Mouse (Mus musculus) spleen, adult 2 months (tissue): ENCODE measurements around the gene Agmo. TPM values are rescaled to one million over a fixed set of nuclear protein-coding genes. Genes with fewer than 3 reads are reported as not detected.

Source experiments
- DNase-seq, 2 experiments: peaks; one replicate each; pipeline versions ENCODE4 v3.0.0 to v3.0.0-alpha.2; 2012 to 2021; ENCODE audit warnings: low spot score in 2 of 2, low read depth in 1 of 2
- H3K27ac ChIP-seq: fragments of 200-500 bp; 2 replicates; pipeline ENCODE4 v1.5.1; 2012; ENCODE audit warnings: low read length, inconsistent platforms; ENCODE audit not compliant: insufficient read depth
- H3K27me3 ChIP-seq: fragments of 200-500 bp; 2 replicates; pipeline ENCODE4 v1.6.1; 2012; ENCODE audit warnings: mild to moderate bottlenecking, moderate library complexity, low read length, inconsistent platforms; ENCODE audit not compliant: control insufficient read depth, insufficient read depth
- H3K36me3 ChIP-seq: fragments of 200-500 bp; 2 replicates; pipeline ENCODE4 v1.6.1; 2012; ENCODE audit warnings: mild to moderate bottlenecking, low read length, inconsistent platforms; ENCODE audit not compliant: control insufficient read depth, insufficient read depth
- H3K4me1 ChIP-seq: fragments of 200-500 bp; 2 replicates; pipeline ENCODE4 v1.6.1; 2011; ENCODE audit warnings: inconsistent platforms; ENCODE audit not compliant: control insufficient read depth, insufficient read depth, insufficient read length
- H3K4me3 ChIP-seq: fragments of 200-500 bp; 2 replicates; pipeline ENCODE4 v1.5.1; 2011; ENCODE audit warnings: mild to moderate bottlenecking, inconsistent platforms; ENCODE audit not compliant: insufficient read depth, insufficient read length; ENCODE audit errors: extremely low read depth
- CTCF ChIP-seq: fragments of 200-500 bp; IDR thresholded peaks from 2 replicates; pipeline ENCODE4 v1.5.1; 2011; ENCODE audit warnings: mild to moderate bottlenecking, inconsistent platforms; ENCODE audit not compliant: insufficient read depth, insufficient read length, insufficient replicate concordance; ENCODE audit errors: extremely low read depth
- POLR2A ChIP-seq: fragments of 200-500 bp; IDR thresholded peaks from 2 replicates; pipeline ENCODE4 v1.6.1; 2011; ENCODE audit warnings: low read depth, low read length, inconsistent platforms
- WGBS: fragments of 180-500 bp; shearing (Covaris S2); methylation state at CpG from one replicate; pipeline ENCODE4 v1.1.7; 2018; 5-methylcytosine and 5-hydroxymethylcytosine counted together
- polyA plus RNA-seq: library from polyadenylated mRNA; depleted of rRNA; stranded (reverse); fragments of >200 nt; gene quantifications from 2 replicates; pipeline ENCODE4 v1.2.3, GENCODE M21; 2012

Agmo gene
- polyA plus RNA-seq, 1 experiment = 0.42 TPM

DNA sequence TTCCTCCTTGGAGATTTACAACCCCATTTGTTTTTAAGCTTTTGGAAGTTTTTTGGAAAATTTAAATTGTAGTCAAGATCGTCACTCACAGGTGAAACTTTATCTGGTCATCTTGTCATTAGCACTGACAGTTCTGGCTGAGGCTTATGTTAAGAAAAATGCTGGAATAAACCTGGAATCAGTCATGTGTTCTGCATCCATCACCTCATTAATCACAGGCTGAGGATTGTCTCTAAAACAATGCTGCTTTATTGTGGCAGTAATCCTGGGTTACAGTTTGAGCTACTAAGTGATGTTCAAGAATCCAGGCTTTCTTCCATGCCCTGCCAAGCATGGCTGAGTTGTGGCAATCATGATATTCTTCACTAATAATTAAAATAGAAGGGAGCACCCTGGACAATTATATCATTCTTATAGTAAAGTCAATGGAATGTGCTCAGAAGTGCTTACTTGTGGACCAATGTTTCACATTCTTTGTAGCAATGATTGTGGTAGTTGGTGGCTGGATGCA, 65.6 kb downstream of the Agmo start:
- no peaks in the 10 kb centered on the region for H3K36me3 ChIP-seq
- H3K27ac ChIP-seq = no peak overlapping the region
- WGBS = 77% methylated on average over 1 of the region's 1 CpGs
- no peaks in the 10 kb centered on the region for H3K4me1 ChIP-seq
- TF ChIP-seq POLR2A = no peak
- TF ChIP-seq CTCF = no peak
- no peak overlapping the region for H3K4me3 ChIP-seq
- DNase-seq = no peak
- no peaks in the 10 kb centered on the region for H3K27me3 ChIP-seq

DNA sequence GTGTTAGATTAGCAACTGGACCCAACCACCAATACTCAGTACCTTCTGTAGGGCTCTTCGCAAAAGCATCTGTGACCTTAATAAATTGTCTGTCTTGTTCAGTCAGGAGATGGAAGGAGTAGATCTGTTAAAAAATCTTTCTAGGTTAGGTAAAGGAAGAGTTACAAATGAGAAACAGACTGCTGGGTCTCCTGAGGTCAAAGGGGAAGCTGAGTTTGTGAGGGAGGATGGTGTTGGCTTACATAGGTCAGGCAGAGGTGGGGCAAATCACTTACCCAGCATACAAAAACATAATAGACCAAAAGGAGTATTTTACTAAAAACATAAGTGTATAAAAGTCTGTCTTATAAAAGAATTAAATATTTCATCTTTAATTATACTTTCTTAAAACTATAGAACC, 69.3 kb downstream of the Agmo start:
- H3K4me1 ChIP-seq = no peaks in the 10 kb centered on the region
- TF ChIP-seq POLR2A (no peak), CTCF (no peak)
- 90% methylated on average over 1 of the region's 1 CpGs for WGBS
- no peaks in the 10 kb centered on the region for H3K36me3 ChIP-seq
- H3K27ac ChIP-seq = no peak overlapping the region
- H3K4me3 ChIP-seq = no peak overlapping the region
- H3K27me3 ChIP-seq = no peaks in the 10 kb centered on the region
- no peak for DNase-seq

DNA sequence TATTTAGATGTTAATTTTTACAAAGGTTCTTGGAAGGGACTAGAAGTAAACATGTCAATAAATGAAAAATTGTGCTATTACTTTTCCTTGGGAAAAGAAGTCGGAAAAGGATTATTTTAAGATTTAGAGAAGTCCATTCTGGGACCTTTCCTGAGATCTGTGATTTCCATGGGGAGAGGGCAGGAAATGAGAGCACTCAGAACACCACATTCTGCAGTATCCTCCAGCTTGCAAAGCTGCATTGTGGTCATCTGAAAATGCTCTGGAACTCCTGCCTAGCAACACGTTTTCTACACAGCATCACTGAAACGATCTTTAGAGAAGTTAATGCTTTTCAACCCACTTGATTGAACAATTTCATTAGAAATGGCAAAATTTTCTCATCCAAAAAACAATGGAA, 81.4 kb downstream of the Agmo start:
- Histone ChIP-seq H3K27me3 (no peaks in the 10 kb centered on the region), H3K4me1 (no peaks in the 10 kb centered on the region), H3K36me3 (no peaks in the 10 kb centered on the region), H3K27ac (no peak overlapping the region), H3K4me3 (no peak overlapping the region)
- TF ChIP-seq CTCF (no peak), POLR2A (no peak)
- DNase-seq = no peak
- WGBS = 49% methylated on average over 3 of the region's 3 CpGs

DNA sequence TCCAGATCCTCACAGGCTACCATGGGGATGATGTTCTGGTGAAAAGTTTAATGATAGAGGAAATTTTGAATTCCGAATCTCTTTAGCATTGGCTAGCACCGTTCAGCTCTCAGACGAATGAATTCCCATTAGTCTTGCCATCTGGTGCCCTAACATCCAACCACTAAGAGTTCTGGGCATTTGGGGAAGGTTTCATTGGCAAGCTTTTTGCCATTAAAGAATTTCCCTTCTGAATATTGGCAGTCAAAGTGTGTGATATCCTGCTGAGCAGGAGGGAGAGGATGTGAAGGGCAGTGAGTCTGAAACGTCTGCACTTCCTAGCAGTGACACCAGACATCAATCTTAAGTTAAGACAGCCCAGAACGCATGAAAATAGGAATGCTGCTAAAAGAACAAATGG, 93.5 kb downstream of the Agmo start:
- Histone ChIP-seq H3K4me1 (no peaks in the 10 kb centered on the region), H3K4me3 (no peak overlapping the region), H3K27ac (no peak overlapping the region), H3K36me3 (no peaks in the 10 kb centered on the region), H3K27me3 (no peaks in the 10 kb centered on the region)
- TF ChIP-seq POLR2A (no peak), CTCF (no peak)
- DNase-seq = no peak
- 62% methylated on average over 5 of the region's 5 CpGs for WGBS

DNA sequence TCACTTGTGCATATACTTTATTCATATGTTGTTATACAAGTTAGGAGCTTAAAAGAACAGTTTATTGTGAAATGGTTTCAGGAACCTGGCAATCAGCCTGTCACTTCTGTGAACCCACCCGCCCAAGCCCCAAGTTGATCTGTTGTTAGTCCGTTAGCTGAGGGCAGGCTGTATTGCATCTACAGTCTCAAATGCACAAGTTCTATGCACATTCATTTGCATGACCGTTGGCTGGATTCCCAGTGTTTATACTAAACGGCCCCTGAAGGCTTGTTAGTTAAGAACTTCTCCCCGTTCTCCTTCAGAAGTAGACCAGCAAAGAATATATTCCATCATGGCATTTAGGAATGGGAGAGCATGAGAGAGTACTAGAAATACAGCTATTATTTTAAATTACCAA, 102.8 kb downstream of the Agmo start:
- Histone ChIP-seq H3K36me3 (no peaks in the 10 kb centered on the region), H3K4me1 (no peaks in the 10 kb centered on the region), H3K27ac (no peak overlapping the region), H3K4me3 (no peak overlapping the region), H3K27me3 (no peaks in the 10 kb centered on the region)
- no peak for DNase-seq
- 82% methylated on average over 5 of the region's 5 CpGs for WGBS
- no peak for TF ChIP-seq POLR2A

GRCm38 (mm10) chr12:37345696-37346095, 104.3 kb downstream of the Agmo start:
- no peak for TF ChIP-seq POLR2A
- TF ChIP-seq CTCF = no peak
- 84% methylated on average over 5 of the region's 5 CpGs for WGBS
- DNase-seq = no peak
- H3K27me3 ChIP-seq = no peaks in the 10 kb centered on the region
- no peaks in the 10 kb centered on the region for H3K36me3 ChIP-seq
- H3K27ac ChIP-seq = no peak overlapping the region
- no peaks in the 10 kb centered on the region for H3K4me1 ChIP-seq
- no peak overlapping the region for H3K4me3 ChIP-seq

DNA sequence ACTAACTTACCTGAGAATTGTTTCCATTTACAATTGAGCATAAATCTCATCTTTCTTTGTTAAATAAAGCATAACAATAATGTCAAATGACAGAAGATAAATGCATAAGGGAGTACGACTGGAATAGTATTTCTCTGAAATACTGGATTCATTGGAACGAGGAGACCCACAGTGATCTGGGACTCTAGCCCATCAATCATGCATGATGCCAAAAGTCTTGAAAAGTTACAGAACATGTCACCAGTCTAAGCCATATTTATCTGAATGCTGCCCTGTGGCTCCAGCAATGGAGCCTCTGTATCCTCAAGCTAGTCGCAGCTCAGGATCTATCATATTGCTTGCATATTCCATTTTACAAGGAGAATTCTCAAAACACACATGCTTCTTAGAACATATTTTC, 150.9 kb downstream of the Agmo start:
- Histone ChIP-seq H3K27me3 (no peaks in the 10 kb centered on the region), H3K4me3 (no peak overlapping the region), H3K4me1 (no peaks in the 10 kb centered on the region), H3K36me3 (no peaks in the 10 kb centered on the region), H3K27ac (no peak overlapping the region)
- 86% methylated on average over 3 of the region's 3 CpGs for WGBS
- TF ChIP-seq CTCF = no peak
- TF ChIP-seq POLR2A = no peak
- no peak for DNase-seq
